Mouse (Mus musculus): ENCODE results near the gene Tcf7l1.

- no peak for TF ChIP-seq CTCF (IDR thresholded peaks at IDR 0.05 in 2 of 3, conservative IDR thresholded peaks at IDR 0.05 in 1 of 3; ENCODE audit: control insufficient read depth in 1 of 3, insufficient read depth in 1 of 3, low read depth in 2 of 3, low read length in 3 of 3, poor library complexity in 1 of 3, severe bottlenecking in 1 of 3)
- TF ChIP-seq KAT2A (conservative IDR thresholded peaks at IDR 0.05; ENCODE audit: low read depth, low read length), result no peak
- TF ChIP-seq ELF1 (IDR thresholded peaks at IDR 0.05; ENCODE audit: low read depth, low read length), result no peak
These were observed 27.4 kb downstream of the Tcf7l1 start for GRCm38 (mm10) chr6:72761645-72762044.
